Mouse (Mus musculus) heart, embryonic 12.5 days (tissue): ENCODE measurements around the gene Zdhhc1. TPM values are rescaled to one million over a fixed set of nuclear protein-coding genes. Genes with fewer than 3 reads are reported as not detected.

Experiments used
- ATAC-seq: fragments of 200-750 bp; cut with Nextera tagmentation; 2 replicates; pipeline ENCODE4 v1.8.0; 2017; ENCODE audit warnings: moderate TSS enrichment, moderate library complexity; ENCODE audit not compliant: insufficient number of reproducible peaks, low FRiP score
- H3K27ac ChIP-seq: fragments of 300-500 bp; sonication (generic); 2 replicates; pipeline ENCODE4 v1.5.1; 2016; ENCODE audit warnings: mild to moderate bottlenecking, moderate library complexity; ENCODE audit not compliant: poor library complexity, severe bottlenecking
- H3K27me3 ChIP-seq: fragments of 300-500 bp; sonication (generic); replicated peaks from 2 replicates; pipeline ENCODE4 v1.6.1; 2016; ENCODE audit warnings: mild to moderate bottlenecking, moderate library complexity
- H3K36me3 ChIP-seq: fragments of 300-500 bp; sonication (generic); 2 replicates; pipeline ENCODE4 v1.6.1; 2016; ENCODE audit warnings: mild to moderate bottlenecking, moderate library complexity
- H3K4me1 ChIP-seq: fragments of 300-500 bp; sonication (generic); replicated peaks from 2 replicates; pipeline ENCODE4 v1.6.1; 2016; ENCODE audit warnings: mild to moderate bottlenecking
- H3K4me2 ChIP-seq: fragments of 300-500 bp; sonication (generic); 2 replicates; pipeline ENCODE4 v1.6.1; 2016; ENCODE audit warnings: mild to moderate bottlenecking, moderate library complexity
- H3K4me3 ChIP-seq: fragments of 300-500 bp; sonication (generic); 2 replicates; pipeline ENCODE4 v1.5.1; 2016; ENCODE audit warnings: mild to moderate bottlenecking
- H3K9ac ChIP-seq: fragments of 300-500 bp; sonication (generic); 2 replicates; pipeline ENCODE4 v1.6.1; 2016; ENCODE audit warnings: mild to moderate bottlenecking, moderate library complexity
- H3K9me3 ChIP-seq: fragments of 300-500 bp; sonication (generic); replicated peaks from 2 replicates; pipeline ENCODE4 v1.6.1; 2016; ENCODE audit warnings: mild to moderate bottlenecking, moderate library complexity
- WGBS: fragments of 180-500 bp; shearing (Covaris S2); methylation state at CpG from one replicate; pipeline ENCODE4 v1.1.7; 2016; 5-methylcytosine and 5-hydroxymethylcytosine counted together
- polyA plus RNA-seq: library from polyadenylated mRNA; unstranded; fragments of >200 nt; fragmentation: Nextera tagmentation; extraction: Ambion mirVana; gene quantifications from 2 replicates; pipeline ENCODE4 v1.2.1, GENCODE M21; 2016

The Zdhhc1 gene
- polyA plus RNA-seq, 1 experiment from 2014 or later: 23.3 TPM

- 42% methylated on average over 1 of the region's 1 CpGs for WGBS
- peaks cover 16% of the 10 kb centered on the region; the same call in 1 of the 2 replicates for H3K4me1 ChIP-seq
- H3K4me2 ChIP-seq: no peak overlapping the region
- no peak overlapping the region for H3K27ac ChIP-seq
- no peak overlapping the region for H3K4me3 ChIP-seq
- H3K9ac ChIP-seq: no peak overlapping the region
- H3K27me3 ChIP-seq: no peaks in the 10 kb centered on the region
- ATAC-seq: no peak
- H3K36me3 ChIP-seq: no peaks in the 10 kb centered on the region
- H3K9me3 ChIP-seq: no peaks in the 10 kb centered on the region
These were observed 7.4 kb downstream of the Zdhhc1 start for GRCm38 (mm10) chr8:105489281-105489680.

- no peak for ATAC-seq
- 49% methylated on average over 3 of the region's 3 CpGs for WGBS
- Histone ChIP-seq H3K27me3 (no peaks in the 10 kb centered on the region), H3K4me2 (no peak overlapping the region), H3K36me3 (peaks cover 2% of the 10 kb centered on the region; the same call in 1 of the 2 replicates), H3K27ac (no peak overlapping the region), H3K4me3 (no peak overlapping the region), H3K9me3 (no peaks in the 10 kb centered on the region), H3K4me1 (peaks cover 16% of the 10 kb centered on the region; the same call in 1 of the 2 replicates), H3K9ac (no peak overlapping the region)
These were observed 8.6 kb downstream of the Zdhhc1 start for GRCm38 (mm10) chr8:105488082-105488481.

GRCm38 (mm10) chr8:105484392-105484791 is 12.3 kb downstream of the Zdhhc1 start:
- no peak overlapping the region for H3K9ac ChIP-seq
- ATAC-seq: no peak
- no peak overlapping the region for H3K4me3 ChIP-seq
- H3K27ac ChIP-seq: no peak overlapping the region
- H3K4me2 ChIP-seq: no peak overlapping the region
- H3K27me3 ChIP-seq: no peaks in the 10 kb centered on the region
- H3K4me1 ChIP-seq: peaks cover 13% of the 10 kb centered on the region
- no peaks in the 10 kb centered on the region for H3K9me3 ChIP-seq
- H3K36me3 ChIP-seq: peaks cover 2% of the 10 kb centered on the region; the same call in 1 of the 2 replicates
- 17% methylated on average over 2 of the region's 2 CpGs for WGBS

- ATAC-seq: no peak
- Histone ChIP-seq H3K4me3 (no peak overlapping the region), H3K27ac (0 out of 2 replicates have a peak overlapping the region, but pooled peaks have one; percentile 1), H3K9me3 (no peaks in the 10 kb centered on the region), H3K4me2 (no peak overlapping the region), H3K36me3 (peaks cover 2% of the 10 kb centered on the region; the same call in 1 of the 2 replicates), H3K9ac (no peak overlapping the region), H3K4me1 (peaks cover 13% of the 10 kb centered on the region), H3K27me3 (no peaks in the 10 kb centered on the region)
- 55% methylated on average over 3 of the region's 3 CpGs for WGBS
These were observed 12.7 kb downstream of the Zdhhc1 start for GRCm38 (mm10) chr8:105484030-105484368.

- Histone ChIP-seq H3K27me3 (no peaks in the 10 kb centered on the region), H3K4me1 (peaks cover 16% of the 10 kb centered on the region), H3K9ac (no peak overlapping the region), H3K27ac (no peak overlapping the region), H3K36me3 (peaks cover 6% of the 10 kb centered on the region), H3K9me3 (no peaks in the 10 kb centered on the region), H3K4me3 (no peak overlapping the region), H3K4me2 (no peak overlapping the region)
- 0 out of 2 replicates have a peak, but pooled peaks have one; percentile 12 for ATAC-seq
- 34% methylated on average over 14 of the region's 14 CpGs for WGBS
These were observed 13.3 kb downstream of the Zdhhc1 start for GRCm38 (mm10) chr8:105483212-105484029.

GRCm38 (mm10) chr8:105482123-105482522 is 14.6 kb downstream of the Zdhhc1 start:
- Histone ChIP-seq H3K4me2 (no peak overlapping the region), H3K4me3 (no peak overlapping the region), H3K27me3 (no peaks in the 10 kb centered on the region), H3K4me1 (peaks cover 27% of the 10 kb centered on the region), H3K36me3 (peaks cover 6% of the 10 kb centered on the region), H3K27ac (no peak overlapping the region), H3K9ac (no peak overlapping the region), H3K9me3 (no peaks in the 10 kb centered on the region)
- no peak for ATAC-seq
- 76% methylated on average over 8 of the region's 8 CpGs for WGBS

- Histone ChIP-seq H3K4me2 (no peak overlapping the region), H3K9me3 (no peaks in the 10 kb centered on the region), H3K27ac (peak overlapping the region; percentile 58), H3K4me1 (peaks cover 34% of the 10 kb centered on the region), H3K9ac (no peak overlapping the region), H3K36me3 (peaks cover 7% of the 10 kb centered on the region), H3K27me3 (no peaks in the 10 kb centered on the region), H3K4me3 (no peak overlapping the region)
- WGBS: 70% methylated on average over 6 of the region's 6 CpGs
- no peak for ATAC-seq
These were observed 15.2 kb downstream of the Zdhhc1 start for GRCm38 (mm10) chr8:105481453-105481852.

- H3K27ac ChIP-seq: peak overlapping the region; percentile 58
- no peaks in the 10 kb centered on the region for H3K9me3 ChIP-seq
- no peak overlapping the region for H3K9ac ChIP-seq
These were observed 15.7 kb downstream of the Zdhhc1 start for GRCm38 (mm10) chr8:105481013-105481412.

GRCm38 (mm10) chr8:105477792-105478191 is 18.9 kb downstream of the Zdhhc1 start:
- 38% methylated on average over 3 of the region's 3 CpGs for WGBS
- Histone ChIP-seq H3K36me3 (peaks cover 15% of the 10 kb centered on the region), H3K4me1 (peaks cover 56% of the 10 kb centered on the region), H3K9me3 (no peaks in the 10 kb centered on the region), H3K27me3 (peaks cover 22% of the 10 kb centered on the region), H3K4me3 (no peak overlapping the region), H3K9ac (0 out of 2 replicates have a peak overlapping the region, but pooled peaks have one; percentile 11), H3K4me2 (no peak overlapping the region), H3K27ac (peak overlapping the region; percentile 61)
- no peak for ATAC-seq

More at GRCm38 (mm10) chr8:105481013-105481412, 15.7 kb downstream of the Zdhhc1 start:
- no peak for ATAC-seq
- Histone ChIP-seq H3K4me3 (no peak overlapping the region), H3K4me2 (no peak overlapping the region), H3K36me3 (peaks cover 12% of the 10 kb centered on the region), H3K27me3 (peaks cover 4% of the 10 kb centered on the region; the same call in 1 of the 2 replicates), H3K4me1 (peaks cover 36% of the 10 kb centered on the region)
- 24% methylated on average over 2 of the region's 2 CpGs for WGBS

GRCm38 (mm10) chr8:105476628-105477413 is 19.9 kb downstream of the Zdhhc1 start:
- no peak for ATAC-seq
- peaks cover 64% of the 10 kb centered on the region for H3K4me1 ChIP-seq
- peaks cover 28% of the 10 kb centered on the region for H3K27me3 ChIP-seq
- H3K36me3 ChIP-seq: peaks cover 15% of the 10 kb centered on the region
- 41% methylated on average over 25 of the region's 25 CpGs for WGBS
- H3K4me3 ChIP-seq: no peak overlapping the region
- no peaks in the 10 kb centered on the region for H3K9me3 ChIP-seq
- no peak overlapping the region for H3K27ac ChIP-seq
- H3K4me2 ChIP-seq: no peak overlapping the region
- H3K9ac ChIP-seq: no peak overlapping the region

GRCm38 (mm10) chr8:105476161-105476560 is 20.5 kb downstream of the Zdhhc1 start:
- ATAC-seq: no peak
- H3K9me3 ChIP-seq: no peaks in the 10 kb centered on the region
- peaks cover 64% of the 10 kb centered on the region for H3K4me1 ChIP-seq
- H3K4me2 ChIP-seq: no peak overlapping the region
- peaks cover 28% of the 10 kb centered on the region for H3K27me3 ChIP-seq
- peaks cover 15% of the 10 kb centered on the region for H3K36me3 ChIP-seq
- no peak overlapping the region for H3K4me3 ChIP-seq
- H3K9ac ChIP-seq: no peak overlapping the region
- 87% methylated on average over 7 of the region's 7 CpGs for WGBS
- no peak overlapping the region for H3K27ac ChIP-seq
